ENCODE assay signal across 9 mouse cellular contexts in genomic region chr1:125759972-125760695, GRCm38 (mm10).
DNase-seq lines count a peak whose midpoint lies in the region; ATAC-seq and TF ChIP-seq lines count a peak whose summit lies in the region.
"Had no signal": no experiment of that assay in that cellular context is flagged by ENCODE, and none has a peak within 500 bp of the region (broad histone marks: within the 10 kb centered on the region; RNA-seq: fewer than 3 reads in every experiment).

No protein-coding gene starts in this region.

- peak; percentile 5 to 7 for DNase-seq in layer of hippocampus, postnatal 36 days
- no peak for DNase-seq in layer of hippocampus, adult 18-20 months (ENCODE audit: low spot score in 2 of 2)
- DNase-seq in brain, adult 2 months (ENCODE audit: low read depth, low spot score): peak; percentile 40
- peak; percentile 59 for DNase-seq in gastrocnemius, postnatal 14 days
- DNase-seq in kidney, adult 18-20 months: peak; percentile 15
- no peak for DNase-seq in thymus, postnatal 0 days (ENCODE audit: low spot score)

- intact Hi-C loops in gastrocnemius, postnatal 14 days (cut with DNase I; ENCODE audit: low total_unique reads): no loop called here

- no peak overlapping the region for H3ac ChIP-seq in myocyte (ENCODE audit: control insufficient read depth, insufficient read length)

- no peak for TF ChIP-seq POLR2A in myocyte (IDR thresholded peaks at IDR 0.05; ENCODE audit: insufficient read length, low read depth)

- no peaks in the 10 kb centered on the region for H3K27me3 ChIP-seq in myocyte (ENCODE audit: control insufficient read depth, insufficient read depth, insufficient read length)
- H3K27me3 ChIP-seq: limb, embryonic 13.5 days had no signal

- no peaks in the 10 kb centered on the region for H3K36me3 ChIP-seq in myocyte (ENCODE audit: control insufficient read depth, insufficient read depth)
- H3K36me3 ChIP-seq: limb, embryonic 13.5 days had no signal

- no peak for ATAC-seq in megakaryocyte, adult 5-6 weeks (ENCODE audit: poor library complexity, severe bottlenecking)

- no peaks in the 10 kb centered on the region for H3K79me2 ChIP-seq in myocyte (ENCODE audit: control insufficient read depth, insufficient read depth)

- no peak overlapping the region for H3K4me3 ChIP-seq in myocyte
- H3K4me3 ChIP-seq: limb, embryonic 13.5 days had no signal

- peak overlapping the region; percentile 32 for H3K4me2 ChIP-seq in myocyte (ENCODE audit: low read depth)
- H3K4me2 ChIP-seq: limb, embryonic 13.5 days had no signal

TF ChIP-seq in myocyte, 11 proteins besides CTCF, POLR2A, EP300 and RAD21:
- TF ChIP-seq E2F4 (IDR thresholded peaks at IDR 0.05; ENCODE audit: insufficient read depth) (no peak), REST (IDR thresholded peaks at IDR 0.05; ENCODE audit: insufficient read depth, insufficient read length) (no peak), USF1 (IDR thresholded peaks at IDR 0.05; ENCODE audit: low read depth) (no peak), POLR2AphosphoS2 (IDR thresholded peaks at IDR 0.05; ENCODE audit: insufficient read length, low read depth) (no peak), MYOD1 (IDR thresholded peaks at IDR 0.05; ENCODE audit: control insufficient read depth in 1 of 3, insufficient read length in 2 of 3, low read depth in 2 of 3) (no peak), TCF12 (IDR thresholded peaks at IDR 0.05; ENCODE audit: insufficient read depth, poor library complexity, severe bottlenecking) (no peak), SRF (IDR thresholded peaks at IDR 0.05; ENCODE audit: control insufficient read depth, insufficient read length, low read depth) (no peak), MAX (IDR thresholded peaks at IDR 0.05; ENCODE audit: low read depth) (no peak), MYOG (IDR thresholded peaks at IDR 0.05; ENCODE audit: control insufficient read depth in 1 of 3, insufficient read depth in 1 of 3, insufficient read length in 2 of 3, low read depth in 2 of 3) (no peak)

Comparison
In these comparisons a context has a peak if more than half of its experiments do, and no peak if none do; other contexts are left out.
1. DNase-seq: peak in layer of hippocampus, postnatal 36 days (2 of 2), brain, adult 2 months (single experiment), gastrocnemius, postnatal 14 days (single experiment) and kidney, adult 18-20 months (single experiment); none in layer of hippocampus, adult 18-20 months (0 of 2) and thymus, postnatal 0 days (single experiment).